Mouse (Mus musculus): ENCODE results near the gene Gba. TPM values are rescaled to one million over a fixed set of nuclear protein-coding genes. Genes with fewer than 3 reads are reported as not detected.

Gene Gba
- polyA plus RNA-seq, 1 experiment: 71.7 TPM

DNA sequence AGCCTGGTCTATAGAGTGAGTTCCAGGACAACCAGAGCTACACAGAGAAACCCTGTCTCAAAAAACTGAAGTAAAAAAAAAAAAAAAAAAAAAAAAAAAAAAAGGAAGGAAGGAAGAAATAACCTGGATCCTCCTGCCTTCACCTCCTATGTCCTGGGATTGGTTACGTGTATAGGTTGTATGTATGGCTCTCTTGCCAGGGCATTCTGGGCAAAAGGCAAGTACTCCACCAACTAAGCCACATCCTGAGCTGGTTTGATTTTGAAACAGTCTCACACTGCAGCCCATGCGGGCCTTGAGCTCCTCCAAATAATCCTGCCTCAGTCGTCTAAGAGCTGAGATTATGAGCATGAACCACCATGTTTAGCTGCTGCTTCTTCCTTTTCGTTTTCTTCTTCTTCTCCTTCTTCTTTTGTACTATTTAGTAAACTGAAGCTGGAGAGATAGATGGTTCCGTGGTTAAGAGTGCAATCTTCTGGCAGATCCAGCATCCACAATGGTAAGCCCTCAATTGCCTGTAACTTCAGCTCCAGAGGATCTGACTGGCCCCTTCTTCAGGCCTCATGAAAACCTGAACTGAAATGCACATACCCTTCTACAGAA lies 39.0 kb upstream of the Gba start:
- no peak overlapping the region for H3K27ac ChIP-seq (ENCODE audit: control insufficient read depth, insufficient read depth, low read depth, low read length, poor library complexity)
- WGBS: 18% methylated on average over 5 of the region's 5 CpGs
- peak overlapping the region; percentile 1 for H3K4me3 ChIP-seq (replicated peaks; ENCODE audit: control insufficient read depth, low read depth, low read length)
- TF ChIP-seq POLR2A (IDR thresholded peaks at IDR 0.05; ENCODE audit: borderline replicate concordance, control insufficient read depth, low read depth, low read length): no peak
- no peak for TF ChIP-seq CTCF (IDR thresholded peaks at IDR 0.05; ENCODE audit: control insufficient read depth, insufficient read depth, low read length)
- H3K4me1 ChIP-seq (ENCODE audit: control insufficient read depth, insufficient read depth, low read length): peaks cover 4% of the 10 kb centered on the region; the same call in 1 of the 2 replicates

DNA sequence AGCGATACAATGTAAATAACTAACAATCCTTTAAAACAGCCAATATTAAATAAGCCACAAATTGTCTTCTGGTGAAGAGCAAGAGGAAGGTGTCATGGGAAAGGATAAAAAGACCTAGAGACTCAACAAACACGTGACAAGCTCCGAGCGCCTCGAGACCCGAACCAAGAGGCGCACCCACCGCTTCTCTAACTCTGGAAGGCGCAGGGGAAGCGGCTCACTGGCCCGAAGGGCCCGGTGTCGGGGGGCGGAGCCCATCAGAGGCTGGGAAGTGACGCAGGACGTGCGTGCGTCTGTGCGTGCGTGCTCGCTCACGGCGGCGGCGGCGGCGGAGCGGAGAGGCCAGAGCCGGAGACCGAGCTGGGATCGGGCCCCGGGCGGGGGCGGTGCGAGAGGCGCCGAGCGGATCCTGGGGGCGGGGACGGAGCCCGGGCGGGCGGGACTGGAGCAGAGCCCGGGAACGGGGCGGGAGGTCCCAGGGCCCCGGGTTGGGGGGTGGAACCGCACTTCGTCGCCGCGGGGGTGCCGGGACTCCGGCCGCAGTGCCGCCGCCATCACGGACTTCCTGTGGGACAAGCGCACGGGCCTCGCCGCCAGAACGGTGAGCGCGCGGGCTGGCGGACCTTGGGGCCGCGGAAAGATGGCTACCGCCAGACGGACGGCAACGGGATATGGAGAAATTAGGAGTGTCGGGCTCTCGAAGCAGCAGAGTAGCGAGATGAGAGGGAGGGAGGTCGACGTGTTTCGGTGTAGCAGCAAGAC lies 38.0 kb upstream of the Gba start, which contains the start of gene Clk2:
Gene Clk2 (plus strand): TSS at position 290 of the 762 bp plus-strand sequence.
- TF ChIP-seq POLR2A (IDR thresholded peaks at IDR 0.05; ENCODE audit: borderline replicate concordance, control insufficient read depth, low read depth, low read length) (peak; percentile 53; the same call in 1 of the 2 replicates), CTCF (IDR thresholded peaks at IDR 0.05; ENCODE audit: control insufficient read depth, insufficient read depth, low read length) (no peak)
- WGBS: under 1% methylated on average over 71 of the region's 79 CpGs
- peaks cover 4% of the 10 kb centered on the region; the same call in 1 of the 2 replicates for H3K4me1 ChIP-seq (ENCODE audit: control insufficient read depth, insufficient read depth, low read length)
- H3K27ac ChIP-seq (ENCODE audit: control insufficient read depth, insufficient read depth, low read depth, low read length, poor library complexity): peak within 1 kb of the TSS; percentile 89
- peak within 1 kb of the TSS; percentile 85 for H3K4me3 ChIP-seq (replicated peaks; ENCODE audit: control insufficient read depth, low read depth, low read length)

DNA sequence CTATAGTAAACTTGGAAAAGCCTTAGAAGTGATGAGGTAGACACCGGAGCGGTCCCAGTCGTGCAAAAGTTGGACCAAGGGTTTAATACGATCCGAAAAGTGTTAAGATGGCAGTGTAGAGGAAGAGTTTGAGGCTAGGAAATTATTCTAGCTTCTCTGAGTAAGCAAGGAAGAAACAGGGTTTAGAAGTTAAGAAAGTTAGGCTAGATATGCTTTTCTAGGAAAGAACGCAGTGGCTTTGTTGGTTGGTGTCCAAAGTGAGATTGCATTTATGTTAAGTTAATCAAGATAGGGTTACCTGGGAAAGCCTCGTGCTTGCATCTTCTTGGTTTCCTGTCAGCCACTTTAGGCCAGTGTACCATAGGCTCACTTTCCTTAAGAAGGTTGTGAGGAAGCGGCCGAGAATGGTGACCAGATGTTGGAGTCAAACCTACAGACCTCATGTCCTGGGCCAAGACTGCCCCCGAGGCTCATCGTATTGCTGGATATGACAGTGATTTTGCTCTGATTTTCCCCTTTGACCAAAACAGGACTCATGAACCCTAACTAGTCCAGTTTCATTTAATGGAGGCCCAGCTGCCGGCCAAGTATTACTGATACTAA lies 37.4 kb upstream of the Gba start:
- 16% methylated on average over 12 of the region's 12 CpGs for WGBS
- peaks cover 4% of the 10 kb centered on the region; the same call in 1 of the 2 replicates for H3K4me1 ChIP-seq (ENCODE audit: control insufficient read depth, insufficient read depth, low read length)
- peak overlapping the region; percentile 85 for H3K4me3 ChIP-seq (replicated peaks; ENCODE audit: control insufficient read depth, low read depth, low read length)
- H3K27ac ChIP-seq (ENCODE audit: control insufficient read depth, insufficient read depth, low read depth, low read length, poor library complexity): peak overlapping the region; percentile 89
- TF ChIP-seq POLR2A (IDR thresholded peaks at IDR 0.05; ENCODE audit: borderline replicate concordance, control insufficient read depth, low read depth, low read length) (no peak), CTCF (IDR thresholded peaks at IDR 0.05; ENCODE audit: control insufficient read depth, insufficient read depth, low read length) (no peak)

DNA sequence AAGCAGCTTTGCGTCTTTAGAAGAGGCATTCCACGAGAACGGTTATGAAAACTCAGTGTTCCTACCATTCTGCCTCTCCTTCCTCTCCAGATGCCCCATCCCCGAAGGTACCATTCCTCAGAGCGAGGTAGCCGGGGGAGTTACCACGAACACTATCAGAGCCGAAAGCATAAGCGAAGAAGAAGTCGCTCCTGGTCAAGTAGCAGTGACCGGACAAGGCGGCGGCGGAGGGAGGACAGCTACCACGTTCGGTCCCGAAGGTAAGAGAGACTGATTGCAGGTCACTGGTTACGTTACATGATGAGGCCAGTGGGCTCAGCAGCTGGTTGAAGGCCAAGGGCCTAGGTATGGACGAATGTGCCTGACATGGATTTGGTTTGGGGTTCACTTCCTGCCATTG lies 35.8 kb upstream of the Gba start:
- Histone ChIP-seq H3K27ac (ENCODE audit: control insufficient read depth, insufficient read depth, low read depth, low read length, poor library complexity) (no peak overlapping the region), H3K4me1 (ENCODE audit: control insufficient read depth, insufficient read depth, low read length) (peaks cover 4% of the 10 kb centered on the region; the same call in 1 of the 2 replicates), H3K4me3 (replicated peaks; ENCODE audit: control insufficient read depth, low read depth, low read length) (no peak overlapping the region)
- no peak for TF ChIP-seq POLR2A (IDR thresholded peaks at IDR 0.05; ENCODE audit: borderline replicate concordance, control insufficient read depth, low read depth, low read length)
- TF ChIP-seq CTCF (IDR thresholded peaks at IDR 0.05; ENCODE audit: control insufficient read depth, insufficient read depth, low read length): no peak
- 91% methylated on average over 19 of the region's 19 CpGs for WGBS

DNA sequence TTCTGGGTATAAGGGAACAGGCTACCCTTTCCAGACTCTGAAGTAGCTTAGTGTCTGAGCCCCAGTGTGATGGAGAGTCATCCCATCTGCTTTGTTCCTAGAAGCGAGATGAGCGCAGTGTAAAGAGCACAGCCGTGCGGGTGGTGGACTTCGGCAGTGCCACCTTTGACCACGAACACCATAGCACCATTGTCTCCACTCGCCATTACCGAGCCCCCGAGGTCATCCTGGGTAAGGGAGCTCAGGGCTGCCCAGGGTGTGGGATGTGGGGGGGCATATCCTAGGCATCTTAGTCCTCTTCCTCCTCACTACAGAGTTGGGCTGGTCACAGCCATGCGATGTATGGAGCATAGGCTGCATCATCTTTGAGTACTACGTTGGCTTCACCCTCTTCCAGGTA lies 27.9 kb upstream of the Gba start:
- Histone ChIP-seq H3K4me3 (replicated peaks; ENCODE audit: control insufficient read depth, low read depth, low read length) (no peak overlapping the region), H3K4me1 (ENCODE audit: control insufficient read depth, insufficient read depth, low read length) (peaks cover 2% of the 10 kb centered on the region; the same call in 1 of the 2 replicates), H3K27ac (ENCODE audit: control insufficient read depth, insufficient read depth, low read depth, low read length, poor library complexity) (no peak overlapping the region)
- TF ChIP-seq POLR2A (IDR thresholded peaks at IDR 0.05; ENCODE audit: borderline replicate concordance, control insufficient read depth, low read depth, low read length) (no peak), CTCF (IDR thresholded peaks at IDR 0.05; ENCODE audit: control insufficient read depth, insufficient read depth, low read length) (no peak)
- WGBS: 94% methylated on average over 11 of the region's 11 CpGs

DNA sequence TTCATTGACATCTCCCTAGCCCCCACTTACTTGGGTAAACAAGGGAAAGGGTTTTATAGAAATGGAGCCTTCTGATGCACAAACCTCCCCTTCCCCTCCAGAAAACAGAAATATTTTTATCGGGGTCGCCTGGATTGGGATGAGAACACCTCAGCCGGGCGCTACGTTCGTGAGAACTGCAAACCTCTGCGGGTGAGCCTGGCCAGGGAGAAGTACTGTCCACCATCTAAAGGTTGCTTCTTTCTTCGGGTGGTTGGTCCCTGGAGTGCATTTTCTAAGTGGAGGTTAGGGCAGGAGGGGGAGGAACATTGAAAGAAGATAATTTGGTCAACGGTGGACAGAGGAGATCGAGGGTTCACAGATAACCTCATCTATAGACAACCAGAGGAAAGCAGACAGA lies 27.2 kb upstream of the Gba start:
- Histone ChIP-seq H3K27ac (ENCODE audit: control insufficient read depth, insufficient read depth, low read depth, low read length, poor library complexity) (no peak overlapping the region), H3K4me1 (ENCODE audit: control insufficient read depth, insufficient read depth, low read length) (peaks cover 2% of the 10 kb centered on the region; the same call in 1 of the 2 replicates), H3K4me3 (replicated peaks; ENCODE audit: control insufficient read depth, low read depth, low read length) (no peak overlapping the region)
- 85% methylated on average over 10 of the region's 10 CpGs for WGBS
- TF ChIP-seq CTCF (IDR thresholded peaks at IDR 0.05; ENCODE audit: control insufficient read depth, insufficient read depth, low read length) (no peak), POLR2A (IDR thresholded peaks at IDR 0.05; ENCODE audit: borderline replicate concordance, control insufficient read depth, low read depth, low read length) (no peak)

DNA sequence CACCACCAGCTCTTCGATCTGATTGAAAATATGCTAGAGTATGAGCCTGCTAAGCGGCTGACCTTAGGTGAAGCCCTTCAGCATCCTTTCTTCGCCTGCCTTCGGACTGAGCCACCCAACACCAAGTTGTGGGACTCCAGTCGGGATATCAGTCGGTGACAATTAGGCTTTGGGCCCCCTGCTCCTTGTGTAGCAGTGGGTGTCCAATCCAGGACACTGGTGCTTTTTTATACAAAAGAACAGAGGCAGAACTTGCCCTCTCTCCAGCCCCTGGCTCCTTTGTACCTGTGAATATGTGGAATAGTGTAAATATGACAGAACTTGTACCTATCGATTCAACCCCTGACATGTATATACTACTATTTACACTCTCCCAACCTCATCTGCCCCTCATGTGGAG lies 26.3 kb upstream of the Gba start:
- Histone ChIP-seq H3K27ac (ENCODE audit: control insufficient read depth, insufficient read depth, low read depth, low read length, poor library complexity) (no peak overlapping the region), H3K4me3 (replicated peaks; ENCODE audit: control insufficient read depth, low read depth, low read length) (no peak overlapping the region), H3K4me1 (ENCODE audit: control insufficient read depth, insufficient read depth, low read length) (peaks cover 2% of the 10 kb centered on the region; the same call in 1 of the 2 replicates)
- 92% methylated on average over 7 of the region's 7 CpGs for WGBS
- TF ChIP-seq POLR2A (IDR thresholded peaks at IDR 0.05; ENCODE audit: borderline replicate concordance, control insufficient read depth, low read depth, low read length) (no peak), CTCF (IDR thresholded peaks at IDR 0.05; ENCODE audit: control insufficient read depth, insufficient read depth, low read length) (no peak)

Data from bone marrow, adult 2 months (tissue).